Mouse (Mus musculus) gastrocnemius, postnatal 10 days (tissue): ENCODE results near the gene Rbm45. TPM values are rescaled to one million over a fixed set of nuclear protein-coding genes. Genes with fewer than 3 reads are reported as not detected.

Experiments used
- DNase-seq: peaks from one replicate; pipeline ENCODE4 v3.0.0; 2021; ENCODE audit warnings: mixed read lengths
- total RNA-seq, 2 experiments: library from RNA; stranded (reverse); gene quantifications; 2 replicates each; pipeline ENCODE4 v1.2.3; 2021

The Rbm45 gene
- total RNA-seq, 2 experiments from 2014 or later = 17.1 to 19.8 TPM

DNA sequence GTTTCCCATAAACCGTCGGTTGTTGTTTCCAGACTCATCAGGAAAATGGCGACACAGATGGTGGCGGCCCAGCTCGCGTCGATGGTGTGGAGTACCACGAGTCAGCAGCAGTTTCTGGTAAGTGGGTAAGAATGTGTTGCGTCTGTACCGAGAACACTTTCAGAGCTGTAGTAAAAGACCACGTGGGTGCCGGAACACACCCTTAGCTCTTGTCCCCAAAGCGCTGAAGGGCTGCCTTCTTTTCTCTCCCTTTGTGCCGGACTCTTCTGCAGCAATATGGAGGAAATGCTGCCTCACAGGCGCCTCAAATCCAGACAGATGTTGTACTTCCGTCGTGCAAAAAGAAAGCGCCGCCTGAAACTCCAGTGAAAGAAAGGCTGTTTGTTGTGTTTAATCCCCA, 8.9 kb downstream of the Rbm45 start:
- DNase-seq = no peak

DNA sequence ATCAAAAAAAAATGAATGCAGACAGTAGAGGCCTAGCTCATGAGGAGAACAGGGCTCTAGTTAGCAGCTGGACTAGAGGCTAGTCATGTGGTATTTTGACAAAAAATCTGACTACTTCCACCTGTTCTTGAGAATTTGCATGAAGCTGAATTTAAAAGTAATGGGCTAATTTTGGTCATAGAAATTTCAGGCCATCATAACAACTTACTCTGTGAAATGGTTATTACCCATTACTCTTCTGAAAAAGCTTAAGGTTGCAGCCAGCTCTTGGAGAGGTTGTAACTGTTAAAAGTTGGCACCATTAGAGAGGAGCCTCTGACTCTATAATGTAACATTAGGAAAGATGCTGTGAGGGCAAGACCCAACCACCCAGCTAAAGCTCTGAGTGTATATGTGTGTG, 16.7 kb downstream of the Rbm45 start:
- no peak for DNase-seq

DNA sequence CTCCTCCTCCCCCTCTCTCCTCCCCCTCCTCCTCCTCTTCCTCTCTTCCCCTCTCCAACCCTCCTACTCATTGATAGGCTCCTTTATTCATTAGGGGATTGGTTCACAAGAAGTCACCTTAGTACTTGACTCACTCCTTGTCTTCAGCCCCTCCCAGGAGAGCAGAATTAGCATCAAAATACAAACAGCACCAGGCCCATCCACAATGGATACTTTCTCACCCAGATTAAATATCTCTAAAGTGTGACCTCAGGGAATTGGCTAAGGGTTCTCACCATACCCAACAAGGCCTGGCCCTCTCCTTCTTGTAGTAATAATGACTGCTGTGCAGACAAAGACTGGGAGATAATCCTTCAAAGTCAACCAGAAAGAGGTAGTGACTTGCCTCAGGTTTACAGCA, 30.4 kb downstream of the Rbm45 start:
- no peak for DNase-seq

DNA sequence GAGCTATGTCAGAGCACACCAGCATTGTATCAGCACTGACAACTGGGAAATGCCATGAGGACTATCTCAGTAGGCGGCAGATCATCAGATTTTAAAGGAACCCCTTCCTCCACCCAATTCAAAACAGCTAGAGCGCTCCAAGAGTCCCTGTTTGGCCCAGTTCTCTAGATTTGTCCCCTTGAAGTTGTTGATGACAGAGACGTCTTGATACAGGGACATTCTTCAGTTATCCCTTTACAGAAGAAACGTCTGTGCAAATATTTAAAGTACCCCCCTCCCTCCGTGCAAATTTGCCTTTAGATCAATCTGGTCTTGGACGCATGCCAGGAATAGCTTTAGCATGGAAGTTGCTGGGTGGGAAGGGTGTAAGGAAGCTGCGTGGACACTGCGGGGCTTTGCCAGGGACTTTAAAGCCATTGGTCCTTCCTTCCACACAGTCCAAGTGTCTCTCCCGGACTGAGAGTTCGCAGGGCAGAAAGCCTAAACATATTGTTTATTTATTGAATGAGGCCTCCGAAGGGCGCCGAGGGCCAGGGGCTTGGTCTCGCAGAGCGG, 35.9 kb downstream of the Rbm45 start:
- no peak for DNase-seq

- DNase-seq = peak; percentile 80
These were observed 36.6 kb downstream of the Rbm45 start, which contains the start of gene Osbpl6 for GRCm38 (mm10) chr2:76406151-76406936. Gene Osbpl6 (plus strand): TSS chr2:76406508.

DNA sequence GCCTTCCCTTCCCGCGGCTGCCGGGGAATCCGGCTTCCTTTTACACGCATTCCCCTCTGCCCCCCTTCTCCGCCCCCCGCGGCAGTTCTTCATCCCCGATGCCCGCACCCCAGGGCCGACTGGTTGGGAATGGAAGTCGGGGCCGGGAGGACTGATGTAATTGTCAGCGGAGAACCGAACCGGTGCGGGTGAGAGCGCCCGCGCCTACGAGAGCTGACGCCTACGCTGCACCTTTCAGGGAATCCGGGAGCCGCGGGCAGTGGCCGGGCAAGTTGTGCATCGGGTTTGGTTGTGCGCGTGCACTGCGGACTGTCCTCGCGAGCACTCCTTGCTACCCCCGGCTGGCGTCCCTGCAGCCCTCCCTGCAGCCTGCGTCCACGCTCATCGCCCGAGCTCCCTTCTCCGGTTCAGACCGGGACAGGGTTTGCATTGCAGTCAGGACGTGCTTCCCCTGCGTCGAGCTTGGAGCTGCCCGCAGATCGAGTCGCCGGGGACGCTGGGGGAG, 37.2 kb downstream of the Rbm45 start:
- DNase-seq = peak; percentile 59

DNA sequence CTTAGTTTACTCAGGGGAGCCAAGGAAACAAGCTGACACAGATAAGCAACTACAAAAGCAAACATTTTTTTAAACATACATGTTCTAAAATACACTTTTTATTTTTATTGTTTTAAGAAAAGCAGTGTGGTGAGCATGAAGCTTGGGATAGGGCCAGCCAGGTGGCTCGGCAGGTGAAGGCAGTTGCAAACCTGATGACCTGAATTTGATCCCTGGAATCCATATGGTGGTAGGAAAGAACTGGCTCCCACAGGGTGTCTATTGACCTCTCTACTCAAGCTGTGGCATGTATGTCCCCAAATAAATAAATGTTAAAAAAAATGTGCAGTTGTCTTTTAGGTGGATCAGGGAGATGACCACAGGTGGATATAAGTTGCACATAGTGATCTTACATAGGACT, 39.7 kb downstream of the Rbm45 start:
- no peak for DNase-seq

GRCm38 (mm10) chr2:76409986-76410385, 40.2 kb downstream of the Rbm45 start:
- no peak for DNase-seq

DNA sequence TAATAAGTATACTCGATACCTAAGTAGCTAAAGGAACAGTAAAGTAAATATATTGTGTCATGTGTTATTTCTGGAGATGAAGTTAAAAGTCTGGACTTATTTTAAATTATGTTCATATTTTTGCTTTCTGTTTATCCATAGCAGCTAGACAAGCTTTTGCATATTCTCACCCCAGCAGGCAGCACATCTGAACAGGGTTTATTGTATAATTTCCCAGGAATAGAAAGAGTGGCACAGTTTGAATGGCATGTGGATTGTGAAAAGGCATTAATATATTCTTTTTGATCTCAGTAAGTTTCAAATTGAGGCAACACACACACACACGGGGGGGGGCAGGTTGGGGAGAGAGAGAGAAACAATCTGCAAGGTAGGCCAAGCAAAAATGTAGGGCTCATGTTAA, 43.1 kb downstream of the Rbm45 start:
- DNase-seq = no peak

DNA sequence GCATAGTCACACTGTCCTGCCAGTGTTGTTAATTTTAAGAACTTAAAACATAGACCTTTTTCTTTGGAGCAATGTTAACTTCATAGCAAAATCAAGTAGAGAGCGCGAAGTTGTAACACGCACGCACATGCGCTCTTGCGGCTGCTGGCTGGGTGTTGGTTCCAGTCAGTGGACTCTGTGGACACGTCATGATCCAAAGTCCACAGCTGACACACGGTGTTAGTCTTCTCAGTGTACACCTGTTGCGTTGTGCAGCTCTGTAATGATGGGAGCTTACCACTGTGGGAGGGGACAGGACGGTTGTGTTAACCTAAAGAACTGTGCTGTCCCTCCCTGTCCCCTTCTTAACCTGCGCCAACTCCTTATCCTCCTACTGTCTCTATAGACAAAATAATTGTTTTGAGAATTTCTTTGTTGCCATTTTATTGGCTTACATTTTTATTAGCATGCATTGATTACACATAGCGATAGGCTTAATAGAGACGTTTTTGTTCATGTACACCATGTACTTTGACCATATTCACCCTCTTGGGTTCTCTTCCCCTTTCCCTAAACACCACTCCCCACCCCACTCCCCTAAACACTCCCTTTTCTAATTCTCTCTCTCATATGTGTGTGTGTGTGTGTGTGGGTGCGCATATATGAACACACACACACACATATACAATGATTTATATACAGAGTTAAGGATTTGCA, 47.8 kb downstream of the Rbm45 start:
- DNase-seq = no peak

DNA sequence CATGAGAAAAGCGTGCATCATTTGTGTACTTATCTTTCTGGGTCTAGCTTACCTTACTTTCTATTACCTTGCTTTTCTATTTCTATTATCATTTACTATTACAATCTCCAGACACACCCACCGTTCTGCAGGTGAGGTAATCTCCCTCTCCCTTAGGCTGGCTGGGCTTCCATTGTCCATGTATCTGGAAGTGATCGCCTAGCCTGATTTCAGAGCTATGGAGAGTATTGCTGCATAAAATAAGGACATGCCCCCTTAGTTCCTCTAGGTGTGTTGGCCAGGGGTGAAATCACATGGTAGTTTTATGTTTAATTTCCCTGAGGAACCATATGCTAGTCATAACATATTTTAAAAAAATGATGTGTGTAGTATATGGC, 48.3 kb downstream of the Rbm45 start:
- DNase-seq = no peak

GRCm38 (mm10) chr2:76421411-76421924, 51.7 kb downstream of the Rbm45 start:
- DNase-seq = no peak

GRCm38 (mm10) chr2:76426816-76427215, 57.0 kb downstream of the Rbm45 start:
- no peak for DNase-seq

- no peak for DNase-seq
These were observed 59.5 kb downstream of the Rbm45 start for GRCm38 (mm10) chr2:76429318-76429717.

GRCm38 (mm10) chr2:76429855-76430254, 60.1 kb downstream of the Rbm45 start:
- no peak for DNase-seq

DNA sequence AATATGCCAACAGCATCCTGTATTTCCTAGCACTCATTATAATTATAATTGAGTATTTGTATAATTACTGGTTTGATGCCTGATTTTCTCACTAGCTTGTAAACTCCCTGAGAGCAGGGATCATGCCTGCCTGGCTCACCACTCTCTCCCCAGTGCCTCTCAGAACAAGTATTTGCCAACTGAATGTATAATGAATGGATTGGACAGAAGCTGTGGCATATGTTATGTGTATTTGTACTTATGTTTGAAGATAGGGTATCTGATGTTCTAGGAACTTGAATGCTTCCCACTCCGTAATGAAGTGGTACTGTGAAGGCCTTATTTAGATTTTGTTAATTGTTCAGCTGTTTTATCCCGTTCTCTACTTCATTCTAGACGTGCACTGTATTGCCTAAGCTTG, 60.8 kb downstream of the Rbm45 start:
- no peak for DNase-seq

Other genes with a start within 250 kb of the Rbm45 start
- under 1 TPM; 0.18 to 0.19 TPM for gene Pde11a, start 31.2 kb upstream of the Rbm45 start, total RNA-seq
- not detected for gene Cyct, start 9.5 kb upstream of the Rbm45 start, total RNA-seq
- gene Osbpl6, start 36.5 kb downstream of the Rbm45 start, total RNA-seq = 10 to 100 TPM; 11.4 to 14.5 TPM